Mouse (Mus musculus) liver, adult (tissue): ENCODE measurements around the gene Pi4ka.

Experiments
- GATA4 ChIP-seq: IDR thresholded peaks from 2 replicates; pipeline ENCODE4 v1.6.1; 2014; ENCODE audit warnings: mild to moderate bottlenecking, low read length; ENCODE audit not compliant: insufficient replicate concordance

The Pi4ka gene

GRCm38 (mm10) chr16:17346766-17347165, 59.3 kb downstream of the Pi4ka start:
- no peak for TF ChIP-seq GATA4

GRCm38 (mm10) chr16:17345813-17346155, 60.3 kb downstream of the Pi4ka start:
- TF ChIP-seq GATA4: no peak

GRCm38 (mm10) chr16:17345141-17345812, 60.8 kb downstream of the Pi4ka start:
- TF ChIP-seq GATA4: peak; percentile 35; the same call in 1 of the 2 replicates

- no peak for TF ChIP-seq GATA4
Measured at GRCm38 (mm10) chr16:17341847-17342246, 64.3 kb downstream of the Pi4ka start.

GRCm38 (mm10) chr16:17340705-17341104, 65.4 kb downstream of the Pi4ka start:
- TF ChIP-seq GATA4: no peak

- no peak for TF ChIP-seq GATA4
Measured at GRCm38 (mm10) chr16:17339701-17340100, 66.4 kb downstream of the Pi4ka start.

- no peak for TF ChIP-seq GATA4
Measured at GRCm38 (mm10) chr16:17336089-17336488, 70.0 kb downstream of the Pi4ka start.

- no peak for TF ChIP-seq GATA4
Measured at GRCm38 (mm10) chr16:17334574-17334973, 71.5 kb downstream of the Pi4ka start.

- TF ChIP-seq GATA4: no peak
Measured at GRCm38 (mm10) chr16:17331855-17332254, 74.3 kb downstream of the Pi4ka start.

GRCm38 (mm10) chr16:17331116-17331515, 75.0 kb downstream of the Pi4ka start, which contains the start of gene Serpind1:
Gene Serpind1, plus strand, starts transcription at chr16:17331371.
- no peak for TF ChIP-seq GATA4

GRCm38 (mm10) chr16:17329848-17330570, 76.1 kb downstream of the Pi4ka start:
- no peak for TF ChIP-seq GATA4

GRCm38 (mm10) chr16:17326064-17326463, 80.0 kb downstream of the Pi4ka start:
- no peak for TF ChIP-seq GATA4

GRCm38 (mm10) chr16:17324745-17325144, 81.4 kb downstream of the Pi4ka start:
- no peak for TF ChIP-seq GATA4

GRCm38 (mm10) chr16:17321481-17321880, 84.6 kb downstream of the Pi4ka start:
- TF ChIP-seq GATA4: no peak

GRCm38 (mm10) chr16:17316554-17316953, 89.6 kb downstream of the Pi4ka start:
- TF ChIP-seq GATA4: no peak

GRCm38 (mm10) chr16:17312531-17312930, 93.6 kb downstream of the Pi4ka start:
- TF ChIP-seq GATA4: no peak
